Mouse (Mus musculus): ENCODE data around the gene Cbl. TPM values are rescaled to one million over a fixed set of nuclear protein-coding genes. Genes with fewer than 3 reads are reported as not detected.
"Not testable (repeated sequence)": the region's sequence is repeated elsewhere in the genome, so short reads cannot be mapped to it uniquely, and the experiment has no call there.

Gene Cbl
- polyA plus RNA-seq, 1 experiment from 2014 or later = 10.0 TPM

- Histone ChIP-seq H3K27ac (no peak overlapping the region), H3K4me3 (no peak overlapping the region)
- ATAC-seq = no peak
Measured at GRCm38 (mm10) chr9:44125546-44126428, 108.1 kb downstream of the Cbl start.

GRCm38 (mm10) chr9:44125026-44125425 lies 108.8 kb downstream of the Cbl start:
- no peak overlapping the region for H3K27ac ChIP-seq
- no peak overlapping the region for H3K9ac ChIP-seq
- no peak for ATAC-seq
- WGBS (ENCODE audit: insufficient replicate concordance) = 53% methylated on average over 5 of the region's 5 CpGs
- H3K4me3 ChIP-seq = no peak overlapping the region
- peaks cover 20% of the 10 kb centered on the region for H3K27me3 ChIP-seq (replicated peaks)
- H3K4me1 ChIP-seq = peaks cover 18% of the 10 kb centered on the region; the same call in 1 of the 2 replicates
- H3K4me2 ChIP-seq = no peak overlapping the region
- H3K36me3 ChIP-seq = no peaks in the 10 kb centered on the region
- no peaks in the 10 kb centered on the region for H3K9me3 ChIP-seq (replicated peaks)

More at GRCm38 (mm10) chr9:44125546-44126428, 108.1 kb downstream of the Cbl start:
- Histone ChIP-seq H3K36me3 (no peaks in the 10 kb centered on the region), H3K4me2 (peak overlapping the region; percentile 44), H3K9me3 (replicated peaks) (no peaks in the 10 kb centered on the region), H3K27me3 (replicated peaks) (peaks cover 27% of the 10 kb centered on the region), H3K4me1 (peaks cover 26% of the 10 kb centered on the region), H3K9ac (no peak overlapping the region)
- WGBS (ENCODE audit: insufficient replicate concordance) = 34% methylated on average over 18 of the region's 18 CpGs

GRCm38 (mm10) chr9:44124317-44124716 lies 109.5 kb downstream of the Cbl start:
- Histone ChIP-seq H3K4me2 (no peak overlapping the region), H3K9me3 (replicated peaks) (no peaks in the 10 kb centered on the region), H3K27me3 (replicated peaks) (peaks cover 13% of the 10 kb centered on the region), H3K9ac (no peak overlapping the region), H3K4me1 (peaks cover 12% of the 10 kb centered on the region; the same call in 1 of the 2 replicates), H3K27ac (no peak overlapping the region), H3K4me3 (no peak overlapping the region), H3K36me3 (no peaks in the 10 kb centered on the region)
- ATAC-seq = no peak
- WGBS (ENCODE audit: insufficient replicate concordance) = 62% methylated on average over 6 of the region's 6 CpGs

GRCm38 (mm10) chr9:44119948-44120465 lies 113.8 kb downstream of the Cbl start:
- Histone ChIP-seq H3K4me3 (no peak overlapping the region), H3K4me2 (no peak overlapping the region), H3K36me3 (no peaks in the 10 kb centered on the region), H3K9me3 (replicated peaks) (no peaks in the 10 kb centered on the region), H3K27ac (no peak overlapping the region), H3K4me1 (no peaks in the 10 kb centered on the region), H3K9ac (no peak overlapping the region), H3K27me3 (replicated peaks) (no peaks in the 10 kb centered on the region)
- WGBS (ENCODE audit: insufficient replicate concordance) = 69% methylated on average over 8 of the region's 8 CpGs
- ATAC-seq = no peak

- no peak overlapping the region for H3K4me3 ChIP-seq
- H3K27me3 ChIP-seq (replicated peaks) = no peaks in the 10 kb centered on the region
- WGBS (ENCODE audit: insufficient replicate concordance) = 34% methylated on average over 5 of the region's 5 CpGs
- H3K9ac ChIP-seq = no peak overlapping the region
- H3K27ac ChIP-seq = no peak overlapping the region
- H3K36me3 ChIP-seq = no peaks in the 10 kb centered on the region
- no peaks in the 10 kb centered on the region for H3K9me3 ChIP-seq (replicated peaks)
- no peak overlapping the region for H3K4me2 ChIP-seq
- no peak for ATAC-seq
- H3K4me1 ChIP-seq = peaks cover 8% of the 10 kb centered on the region
Measured at GRCm38 (mm10) chr9:44119011-44119410, 114.8 kb downstream of the Cbl start.

GRCm38 (mm10) chr9:44116182-44116581 lies 117.7 kb downstream of the Cbl start:
- no peak overlapping the region for H3K9ac ChIP-seq
- no peak overlapping the region for H3K27ac ChIP-seq
- H3K4me1 ChIP-seq = peaks cover 18% of the 10 kb centered on the region
- 72% methylated on average over 4 of the region's 4 CpGs for WGBS (ENCODE audit: insufficient replicate concordance)
- H3K27me3 ChIP-seq (replicated peaks) = no peaks in the 10 kb centered on the region
- ATAC-seq = no peak
- no peak overlapping the region for H3K4me3 ChIP-seq
- H3K4me2 ChIP-seq = no peak overlapping the region
- H3K36me3 ChIP-seq = peaks cover 3% of the 10 kb centered on the region; the same call in 1 of the 2 replicates
- H3K9me3 ChIP-seq (replicated peaks) = no peaks in the 10 kb centered on the region

GRCm38 (mm10) chr9:44115599-44115998 lies 118.2 kb downstream of the Cbl start:
- Histone ChIP-seq H3K36me3 (peaks cover 7% of the 10 kb centered on the region; the same call in 1 of the 2 replicates), H3K4me1 (peaks cover 21% of the 10 kb centered on the region), H3K27me3 (replicated peaks) (no peaks in the 10 kb centered on the region), H3K27ac (no peak overlapping the region), H3K4me2 (no peak overlapping the region), H3K4me3 (no peak overlapping the region), H3K9ac (no peak overlapping the region), H3K9me3 (replicated peaks) (no peaks in the 10 kb centered on the region)
- 84% methylated on average over 9 of the region's 9 CpGs for WGBS (ENCODE audit: insufficient replicate concordance)
- no peak for ATAC-seq

GRCm38 (mm10) chr9:44114453-44114852 lies 119.4 kb downstream of the Cbl start:
- 71% methylated on average over 2 of the region's 2 CpGs for WGBS (ENCODE audit: insufficient replicate concordance)
- H3K36me3 ChIP-seq = peaks cover 19% of the 10 kb centered on the region
- peak overlapping the region; percentile 32; the same call in 1 of the 2 replicates for H3K27ac ChIP-seq
- ATAC-seq = no peak
- peaks cover 33% of the 10 kb centered on the region for H3K4me1 ChIP-seq
- peak overlapping the region; percentile 56 for H3K9ac ChIP-seq
- no peaks in the 10 kb centered on the region for H3K9me3 ChIP-seq (replicated peaks)
- H3K27me3 ChIP-seq (replicated peaks) = no peaks in the 10 kb centered on the region
- peak overlapping the region; percentile 62; the same call in 1 of the 2 replicates for H3K4me2 ChIP-seq
- no peak overlapping the region for H3K4me3 ChIP-seq

- H3K36me3 ChIP-seq = peaks cover 28% of the 10 kb centered on the region
- H3K4me3 ChIP-seq = peak within 1 kb of the TSS; percentile 93
- H3K27me3 ChIP-seq (replicated peaks) = no peaks in the 10 kb centered on the region
- peak within 1 kb of the TSS; percentile 73 for H3K4me2 ChIP-seq
- H3K9me3 ChIP-seq (replicated peaks) = no peaks in the 10 kb centered on the region
- H3K4me1 ChIP-seq = peaks cover 45% of the 10 kb centered on the region
- H3K9ac ChIP-seq = peak within 1 kb of the TSS; percentile 93
- peak within 1 kb of the TSS; percentile 85 for H3K27ac ChIP-seq
- ATAC-seq = peak; percentile 95
- WGBS (ENCODE audit: insufficient replicate concordance) = under 1% methylated on average over 50 of the region's 51 CpGs
Measured at GRCm38 (mm10) chr9:44113105-44113789, 120.6 kb downstream of the Cbl start, which contains the start of the genes Gm49380 and Rnf26. Gene Gm49380, minus strand, starts transcription at chr9:44113500. Gene Rnf26, minus strand, starts transcription at chr9:44113517.

- Histone ChIP-seq H3K9ac (peak overlapping the region; percentile 93), H3K36me3 (peaks cover 41% of the 10 kb centered on the region), H3K4me2 (peak overlapping the region; percentile 73), H3K4me1 (peaks cover 58% of the 10 kb centered on the region), H3K4me3 (peak overlapping the region; percentile 93)
- H3K27me3 ChIP-seq (replicated peaks); H3K27ac ChIP-seq; H3K9me3 ChIP-seq (replicated peaks); ATAC-seq: not testable (repeated sequence)
- 71% methylated on average over 10 of the region's 12 CpGs for WGBS (ENCODE audit: insufficient replicate concordance)
Measured at GRCm38 (mm10) chr9:44111909-44112308, 121.9 kb downstream of the Cbl start.

- ATAC-seq = no peak
- 34% methylated on average over 9 of the region's 9 CpGs for WGBS (ENCODE audit: insufficient replicate concordance)
Measured at GRCm38 (mm10) chr9:44109360-44110095, 124.3 kb downstream of the Cbl start.

More at GRCm38 (mm10) chr9:44109360-44110095, 124.3 kb downstream of the Cbl start:
- peak overlapping the region; percentile 42 for H3K4me2 ChIP-seq
- H3K4me1 ChIP-seq = peaks cover 63% of the 10 kb centered on the region
- peak overlapping the region; percentile 22; the same call in 1 of the 2 replicates for H3K27ac ChIP-seq
- H3K36me3 ChIP-seq = peaks cover 65% of the 10 kb centered on the region
- peak overlapping the region; percentile 47 for H3K9ac ChIP-seq
- H3K4me3 ChIP-seq = peak overlapping the region; percentile 25
- no peaks in the 10 kb centered on the region for H3K9me3 ChIP-seq (replicated peaks)
- no peaks in the 10 kb centered on the region for H3K27me3 ChIP-seq (replicated peaks)

All from liver, embryonic 12.5 days (tissue).